Mouse (Mus musculus) C3H10T1/2 (cell line): ENCODE measurements around the gene Kctd13. TPM values are rescaled to one million over a fixed set of nuclear protein-coding genes. Genes with fewer than 3 reads are reported as not detected.

ENCODE experiments used
- polyA plus RNA-seq, 2 experiments: library from polyadenylated mRNA; unstranded; fragments of >200 nt; fragmentation: generic; extraction: Trizol; gene quantifications; one replicate each; pipeline ENCODE4 v1.2.1; 2012; ENCODE audit warnings: missing spikeins in 2 of 2

Kctd13 gene
- polyA plus RNA-seq, result 10 to 100 TPM in 1 of 2 experiments, 1 to 10 TPM in 1; 5.7 to 11.3 TPM

GRCm38 (mm10) chr7:126928384-126929037 lies at the start of gene Kctd13:
Kctd13 (plus strand) TSS chr7:126928879.

DNA sequence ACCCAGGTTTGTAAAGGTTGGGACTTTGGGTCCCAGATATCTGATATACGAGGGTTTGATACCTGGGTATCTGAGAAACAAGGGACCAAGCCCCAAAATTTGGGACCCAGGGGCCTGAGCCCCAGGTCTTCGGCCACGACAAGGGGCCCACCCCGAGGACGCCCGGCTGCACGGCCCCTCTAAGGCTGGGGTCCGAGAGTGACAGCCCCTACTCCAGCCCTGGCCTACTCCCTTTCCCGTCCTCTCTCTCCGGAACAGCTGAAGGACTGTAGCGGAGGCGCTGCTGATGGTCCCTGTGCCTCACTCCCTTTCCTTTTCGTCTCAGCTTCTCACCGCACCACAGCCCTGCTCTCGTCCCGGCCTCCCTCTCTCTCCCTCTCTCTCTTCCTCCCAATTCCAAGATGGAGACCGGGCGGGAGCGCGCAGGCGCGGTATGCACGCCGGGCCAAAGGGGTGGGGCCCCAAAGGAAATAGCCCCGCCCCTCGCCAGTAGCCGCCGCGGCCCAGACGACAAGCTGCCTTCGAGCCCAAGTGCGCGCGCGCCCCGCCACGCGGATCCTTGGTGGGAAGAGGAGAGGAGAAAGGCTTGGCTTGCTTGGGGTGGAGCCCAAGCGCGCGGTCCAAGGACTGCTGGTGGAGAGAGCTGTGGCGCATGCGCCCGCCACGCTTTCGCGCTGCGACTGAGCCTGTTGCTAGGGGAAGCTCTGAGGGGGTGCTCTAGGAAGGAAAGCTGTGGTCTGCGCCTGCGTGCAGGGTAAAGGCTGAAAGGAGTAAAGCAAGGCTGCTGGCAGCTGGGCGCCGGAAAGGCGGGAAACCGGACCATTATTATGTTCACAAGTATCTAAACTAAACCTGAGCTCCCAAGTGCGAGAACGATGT lies 44.2 kb upstream of the Kctd13 start, which contains the start of gene Taok2:
Gene Taok2 (minus strand): TSS at position 418 of the 879 bp plus-strand sequence.

DNA sequence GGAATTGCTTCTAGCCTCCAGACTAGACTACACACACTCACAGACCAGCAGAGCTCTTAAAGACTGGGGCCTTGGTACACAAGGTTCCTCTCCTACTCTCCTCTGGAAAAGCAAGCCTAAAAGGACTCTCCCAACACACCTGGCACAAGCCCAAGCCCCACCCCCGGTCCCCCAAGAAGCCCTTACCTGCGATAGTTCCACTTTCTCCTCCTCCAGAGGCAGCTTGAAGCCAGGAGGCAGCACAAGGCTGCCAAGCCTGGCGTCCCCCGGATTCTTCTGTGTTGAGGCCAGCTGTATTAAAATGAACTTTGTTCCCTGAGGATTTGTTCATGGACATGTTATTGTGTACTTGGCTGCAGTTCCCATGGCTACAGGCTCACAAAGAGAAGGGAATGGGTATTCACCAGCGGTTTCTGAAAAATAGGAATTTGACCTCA lies 6.0 kb upstream of the Kctd13 start, which contains the start of gene Tmem219:
Gene Tmem219 (minus strand): TSS at position 294 of the 437 bp plus-strand sequence.

DNA sequence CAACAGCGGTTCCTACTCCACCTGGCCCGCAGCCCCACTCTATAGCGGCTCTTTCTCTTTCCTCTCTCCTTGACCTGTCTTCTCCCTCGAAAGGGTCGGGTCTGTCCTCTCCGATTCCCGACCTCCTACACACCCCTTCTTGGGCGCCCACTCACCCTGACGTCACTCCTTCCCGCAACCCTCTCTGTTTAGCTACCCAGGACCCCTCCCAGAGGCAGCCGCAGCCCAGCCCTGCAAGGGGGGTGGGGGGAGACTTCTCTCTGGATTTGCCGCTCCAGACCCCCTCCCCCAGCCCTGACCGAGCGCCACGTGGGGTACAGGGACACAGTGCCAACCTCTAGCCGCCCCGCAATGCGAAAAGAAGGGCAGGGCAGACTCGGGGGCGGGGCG lies 20.7 kb downstream of the Kctd13 start, which contains the start of gene Asphd1:
Gene Asphd1 (minus strand): TSS at position 180 of the 390 bp plus-strand sequence.

GRCm38 (mm10) chr7:126949793-126950646 lies 21.3 kb downstream of the Kctd13 start, which contains the start of gene Sez6l2:
Sez6l2 (plus strand) TSS chr7:126950563.

GRCm38 (mm10) chr7:126975893-126975949 lies 47.0 kb downstream of the Kctd13 start, which contains the start of gene Cdipt:
Cdipt (plus strand) TSS chr7:126975914.

DNA sequence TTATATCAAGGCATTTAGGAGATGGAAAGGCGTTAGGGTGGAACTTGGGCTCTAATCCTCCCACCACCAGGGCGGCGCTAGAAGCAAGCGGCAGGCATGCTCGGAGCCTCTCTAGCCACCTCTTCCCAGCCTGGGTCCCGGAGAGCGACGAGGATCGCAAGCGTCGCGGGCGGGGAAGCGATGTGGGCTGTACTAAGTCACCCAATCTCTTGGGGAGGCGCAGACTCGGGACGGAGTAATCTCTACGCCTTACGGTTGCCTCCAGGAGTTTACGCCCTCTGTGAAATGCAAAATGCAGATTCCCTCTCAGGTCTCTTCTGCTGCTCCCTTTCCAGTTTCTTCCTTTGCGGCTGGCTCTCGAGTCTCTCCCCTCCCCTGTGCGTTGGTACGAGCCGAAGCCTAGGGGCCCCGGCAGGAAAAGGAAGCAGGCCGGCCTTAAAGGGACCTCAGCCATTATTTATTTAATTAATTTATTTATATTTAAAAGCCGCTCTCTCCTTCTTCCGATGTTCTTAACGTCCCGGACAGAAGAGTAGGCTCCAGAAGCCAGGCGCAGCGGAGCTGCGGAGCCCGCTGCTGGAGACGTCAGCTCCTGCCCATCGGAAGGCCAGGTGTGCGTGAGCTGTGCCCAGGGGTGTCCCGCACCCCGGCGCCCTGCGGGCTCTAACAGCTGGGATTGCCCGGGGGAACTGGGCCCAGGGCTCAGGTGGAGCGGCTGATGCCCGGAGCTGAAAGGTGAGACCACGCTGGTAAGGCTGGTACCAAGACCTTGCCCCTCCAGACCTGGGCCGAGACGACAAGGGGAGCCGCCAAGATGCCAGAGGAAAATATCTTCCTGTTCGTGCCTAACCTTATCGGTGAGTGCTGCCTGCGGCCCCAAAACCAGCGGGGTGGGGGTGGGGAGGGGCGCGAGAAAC lies 47.5 kb downstream of the Kctd13 start, which contains the start of gene Cdiptos:
Gene Cdiptos (minus strand): TSS at position 149 of the 917 bp plus-strand sequence.

Other genes with a start within 250 kb of the Kctd13 start
- 100 to 1,000 TPM in 1 of 2 experiments, 10 to 100 TPM in 1; 72.6 to 201 TPM for gene Bola2, start 233.5 kb upstream of the Kctd13 start, polyA plus RNA-seq
- 1 to 10 TPM; 5.3 to 7.8 TPM for gene Slx1b, start 233.1 kb upstream of the Kctd13 start, polyA plus RNA-seq
- 1 to 10 TPM; 4.1 to 4.4 TPM for gene Coro1a, start 221.1 kb upstream of the Kctd13 start, polyA plus RNA-seq
- 100 to 1,000 TPM; 144 to 277 TPM for gene Mapk3, start 169.3 kb upstream of the Kctd13 start, polyA plus RNA-seq
- 1 to 10 TPM in 1 of 2 experiments, under 1 TPM in 1; 0.20 to 4.2 TPM for gene Gdpd3, start 162.5 kb upstream of the Kctd13 start, polyA plus RNA-seq
- gene Ypel3, start 151.9 kb upstream of the Kctd13 start, polyA plus RNA-seq, result 100 to 1,000 TPM in 1 of 2 experiments, 10 to 100 TPM in 1; 18.7 to 138 TPM
- gene Tbx6, start 147.4 kb upstream of the Kctd13 start, polyA plus RNA-seq, result under 1 TPM; 0.01 to 0.58 TPM
- gene Ppp4c, start 136.4 kb upstream of the Kctd13 start, polyA plus RNA-seq, result 100 to 1,000 TPM; 126 TPM
- gene Fam57b, start 131.2 kb upstream of the Kctd13 start, polyA plus RNA-seq, result under 1 TPM; 0.08 TPM
- gene 4930451I11Rik, start 97.2 kb upstream of the Kctd13 start, polyA plus RNA-seq, result not detected
- not detected for gene Doc2a, start 81.5 kb upstream of the Kctd13 start, polyA plus RNA-seq
- 10 to 100 TPM; 10.8 to 24.2 TPM for gene Hirip3, start 66.9 kb upstream of the Kctd13 start, polyA plus RNA-seq
- 10 to 100 TPM; 65.9 to 98.4 TPM for gene Ino80e, start 66.5 kb upstream of the Kctd13 start, polyA plus RNA-seq
- gene Taok2, start 44.2 kb upstream of the Kctd13 start, polyA plus RNA-seq, result 10 to 100 TPM; 10.1 to 53.2 TPM
- 10 to 100 TPM; 27.0 to 35.9 TPM for gene Tmem219, start 6.0 kb upstream of the Kctd13 start, polyA plus RNA-seq
- under 1 TPM; 0.02 to 0.05 TPM for gene Asphd1, start 20.7 kb downstream of the Kctd13 start, polyA plus RNA-seq
- under 1 TPM; 0.04 to 0.25 TPM for gene Sez6l2, start 21.7 kb downstream of the Kctd13 start, polyA plus RNA-seq
- gene Cdipt, start 47.0 kb downstream of the Kctd13 start, polyA plus RNA-seq, result 10 to 100 TPM; 88.2 to 97.1 TPM
- gene Cdiptos, start 47.2 kb downstream of the Kctd13 start, polyA plus RNA-seq, result under 1 TPM; 0.47 to 0.64 TPM
- gene Mvp, start 85.7 kb downstream of the Kctd13 start, polyA plus RNA-seq, result 10 to 100 TPM; 49.1 to 81.7 TPM
- under 1 TPM in 1 of 2 experiments, not detected in 1; 0.55 TPM for gene Pagr1b, start 87.6 kb downstream of the Kctd13 start, polyA plus RNA-seq
- gene Pagr1a, start 88.5 kb downstream of the Kctd13 start, polyA plus RNA-seq, result 10 to 100 TPM; 14.8 to 18.0 TPM
- gene Gm42742, start 92.2 kb downstream of the Kctd13 start, polyA plus RNA-seq, result 10 to 100 TPM; 28.7 to 44.7 TPM
- under 1 TPM in 1 of 2 experiments, not detected in 1; 0.44 TPM for gene Prrt2, start 92.3 kb downstream of the Kctd13 start, polyA plus RNA-seq
- gene Maz, start 98.2 kb downstream of the Kctd13 start, polyA plus RNA-seq, result 100 to 1,000 TPM; 130 to 150 TPM
- gene Kif22, start 113.6 kb downstream of the Kctd13 start, polyA plus RNA-seq, result 10 to 100 TPM; 51.4 to 57.4 TPM
- not detected for gene Zg16, start 158.4 kb downstream of the Kctd13 start, polyA plus RNA-seq
- gene AI467606, start 162.5 kb downstream of the Kctd13 start, polyA plus RNA-seq, result under 1 TPM; 0.08 to 0.25 TPM
- under 1 TPM in 1 of 2 experiments, not detected in 1; 0.11 TPM for gene Qprt, start 193.3 kb downstream of the Kctd13 start, polyA plus RNA-seq
- gene Spn, start 208.9 kb downstream of the Kctd13 start, polyA plus RNA-seq, result 1 to 10 TPM; 2.9 to 7.1 TPM